Mouse (Mus musculus) bone marrow, adult 2 months (tissue): ENCODE data around the gene Tspan5.

Source experiments
- CTCF ChIP-seq: fragments of 200-500 bp; IDR thresholded peaks from 2 replicates; pipeline ENCODE4 v1.5.1; 2011; ENCODE audit warnings: low read length, control low read depth; ENCODE audit not compliant: control insufficient read depth, insufficient read depth
- POLR2A ChIP-seq: fragments of 200-500 bp; IDR thresholded peaks from 2 replicates; pipeline ENCODE4 v1.6.1; 2011; ENCODE audit warnings: low read depth, mild to moderate bottlenecking, control low read depth, low read length, borderline replicate concordance; ENCODE audit not compliant: control insufficient read depth

DNA sequence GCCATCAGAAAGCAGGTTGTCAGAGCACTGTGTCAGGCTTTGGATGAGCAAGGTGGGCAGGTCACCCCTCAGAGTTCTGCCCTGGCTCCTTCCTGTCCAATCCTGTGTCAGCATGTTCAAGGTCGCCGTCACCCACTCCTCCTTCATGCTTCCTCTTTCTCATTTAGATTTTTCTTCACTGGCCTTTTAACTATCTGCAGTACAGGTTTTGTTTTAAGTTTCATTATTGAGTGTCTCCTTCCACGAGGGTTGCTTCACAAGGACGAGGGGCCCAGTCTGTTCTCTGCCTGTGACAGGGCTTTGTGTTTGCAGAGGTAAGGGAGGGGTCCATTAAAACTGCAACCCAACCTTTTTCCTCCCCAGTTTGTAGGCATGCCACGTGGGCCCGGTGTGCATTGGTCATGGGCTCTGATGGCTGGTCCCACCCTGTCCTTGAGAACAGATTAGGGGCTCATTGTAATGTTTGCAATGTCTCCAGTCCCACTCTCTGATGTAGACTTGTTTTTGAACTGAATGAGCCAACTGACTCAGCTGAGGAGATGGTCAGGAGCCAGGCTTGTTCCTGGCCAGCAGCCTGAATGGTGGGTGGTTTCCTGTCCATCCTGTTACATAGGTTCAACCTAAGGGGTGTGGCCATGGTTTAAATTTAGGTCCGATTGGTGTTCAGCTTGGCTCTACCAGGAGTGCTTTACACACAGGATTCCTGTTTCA is 73.3 kb downstream of the Tspan5 start:
- no peak for TF ChIP-seq POLR2A
- no peak for TF ChIP-seq CTCF
